Mouse (Mus musculus): ENCODE data around the gene Ddx27. TPM values are rescaled to one million over a fixed set of nuclear protein-coding genes. Genes with fewer than 3 reads are reported as not detected.

Ddx27 gene
- polyA plus RNA-seq, 1 experiment from 2014 or later: 47.6 TPM

DNA sequence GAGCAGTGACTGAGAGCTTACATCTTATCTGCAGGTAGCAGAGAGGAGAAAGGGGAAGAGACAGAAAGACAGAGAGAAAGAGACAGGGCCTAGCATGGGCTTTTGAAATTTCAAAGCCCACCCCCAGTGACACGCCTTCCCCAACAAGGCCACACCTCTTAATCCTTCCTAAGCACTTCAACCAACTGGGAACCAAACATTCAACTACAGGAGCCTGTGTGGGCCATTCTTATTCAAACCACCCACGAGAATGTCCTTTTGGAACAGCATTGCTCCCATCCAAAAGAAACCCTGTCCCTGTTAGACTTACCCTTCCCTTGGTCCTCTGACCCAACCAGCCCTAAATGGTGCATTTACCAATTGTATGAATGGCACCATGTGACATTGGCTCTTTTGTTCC is 61.8 kb downstream of the Ddx27 start:
- H3K36me3 ChIP-seq: no peaks in the 10 kb centered on the region
- 80% methylated on average over 2 of the region's 2 CpGs for WGBS

DNA sequence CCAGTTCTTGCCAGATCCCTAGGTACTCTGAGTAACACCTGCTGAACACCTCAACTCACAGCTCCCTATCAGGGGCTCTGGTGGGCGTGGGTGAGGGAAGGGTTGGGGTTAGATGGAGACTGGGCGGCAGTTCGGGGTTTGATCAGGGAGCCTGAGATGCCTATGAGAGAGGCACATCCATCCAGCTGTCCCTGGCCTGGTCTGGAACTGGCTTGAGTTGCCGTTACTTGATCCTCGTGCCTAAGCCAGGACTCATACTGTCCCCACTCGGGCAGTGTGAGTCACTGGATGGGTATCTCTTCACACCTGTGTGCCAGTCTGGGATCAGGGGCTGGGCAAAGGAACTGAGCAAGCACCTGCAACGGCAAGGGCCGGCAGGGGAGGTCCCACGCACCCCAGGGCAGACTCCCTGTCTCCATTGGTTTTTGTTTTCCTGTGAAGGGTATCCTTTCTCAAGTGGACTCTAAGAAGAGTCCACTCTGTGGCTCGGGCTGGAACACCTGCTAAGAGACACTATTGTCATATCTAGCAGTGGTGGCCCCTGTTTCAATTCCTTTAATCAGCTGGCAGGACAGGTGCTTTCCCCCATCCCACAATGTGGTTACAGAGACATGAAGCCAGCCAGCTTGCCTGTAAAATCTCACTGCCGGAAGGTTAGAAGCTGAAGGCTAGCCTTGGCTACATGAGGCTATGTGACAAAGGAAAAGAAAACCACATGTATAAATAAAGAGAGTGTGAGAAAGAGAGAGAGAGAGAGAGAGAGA is 62.4 kb downstream of the Ddx27 start:
- ATAC-seq (ENCODE audit: insufficient number of reproducible peaks, low FRiP score, low TSS enrichment, low read depth): no peak
- H3K4me1 ChIP-seq: peaks cover 41% of the 10 kb centered on the region
- no peaks in the 10 kb centered on the region for H3K36me3 ChIP-seq
- H3K9ac ChIP-seq: no peak overlapping the region
- no peak overlapping the region for H3K4me2 ChIP-seq (replicated peaks)
- no peak overlapping the region for H3K4me3 ChIP-seq (replicated peaks)
- no peaks in the 10 kb centered on the region for H3K9me3 ChIP-seq (replicated peaks)
- WGBS: 76% methylated on average over 11 of the region's 11 CpGs
- no peak overlapping the region for H3K27ac ChIP-seq (replicated peaks)
- H3K27me3 ChIP-seq: no peaks in the 10 kb centered on the region

More for the DNA sequence above, 61.8 kb downstream of the Ddx27 start:
- H3K4me1 ChIP-seq: peaks cover 43% of the 10 kb centered on the region
- H3K9me3 ChIP-seq (replicated peaks): no peaks in the 10 kb centered on the region
- H3K9ac ChIP-seq: no peak overlapping the region
- no peak for ATAC-seq (ENCODE audit: insufficient number of reproducible peaks, low FRiP score, low TSS enrichment, low read depth)
- no peak overlapping the region for H3K4me2 ChIP-seq (replicated peaks)
- H3K27ac ChIP-seq (replicated peaks): no peak overlapping the region
- no peak overlapping the region for H3K4me3 ChIP-seq (replicated peaks)
- H3K27me3 ChIP-seq: no peaks in the 10 kb centered on the region

DNA sequence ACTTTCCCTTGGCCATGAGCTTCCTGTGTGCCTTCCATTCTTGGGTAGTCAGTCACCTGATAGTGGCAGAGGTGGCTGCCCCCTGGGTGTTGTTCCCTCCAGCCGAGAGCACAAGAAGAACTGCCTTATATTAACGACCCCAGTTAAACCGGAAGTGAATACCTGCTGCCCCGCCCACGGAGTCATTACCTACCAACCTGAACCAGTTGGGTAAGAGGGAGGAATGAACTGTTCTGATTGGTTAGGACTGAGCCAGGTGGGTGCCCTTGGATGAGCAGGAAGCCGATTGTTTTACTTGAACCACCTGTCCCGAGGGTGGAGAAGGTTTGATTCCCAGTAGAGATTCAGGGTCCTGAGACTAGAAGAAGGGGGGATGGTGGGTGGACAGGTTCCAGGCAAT is 63.5 kb downstream of the Ddx27 start:
- H3K4me1 ChIP-seq: peaks cover 40% of the 10 kb centered on the region
- H3K27me3 ChIP-seq: no peaks in the 10 kb centered on the region
- H3K4me3 ChIP-seq (replicated peaks): no peak overlapping the region
- WGBS: 37% methylated on average over 7 of the region's 7 CpGs
- no peaks in the 10 kb centered on the region for H3K9me3 ChIP-seq (replicated peaks)
- H3K9ac ChIP-seq: no peak overlapping the region
- H3K4me2 ChIP-seq (replicated peaks): peak overlapping the region; percentile 30
- H3K27ac ChIP-seq (replicated peaks): peak overlapping the region; percentile 80
- no peak for ATAC-seq (ENCODE audit: insufficient number of reproducible peaks, low FRiP score, low TSS enrichment, low read depth)
- no peaks in the 10 kb centered on the region for H3K36me3 ChIP-seq

DNA sequence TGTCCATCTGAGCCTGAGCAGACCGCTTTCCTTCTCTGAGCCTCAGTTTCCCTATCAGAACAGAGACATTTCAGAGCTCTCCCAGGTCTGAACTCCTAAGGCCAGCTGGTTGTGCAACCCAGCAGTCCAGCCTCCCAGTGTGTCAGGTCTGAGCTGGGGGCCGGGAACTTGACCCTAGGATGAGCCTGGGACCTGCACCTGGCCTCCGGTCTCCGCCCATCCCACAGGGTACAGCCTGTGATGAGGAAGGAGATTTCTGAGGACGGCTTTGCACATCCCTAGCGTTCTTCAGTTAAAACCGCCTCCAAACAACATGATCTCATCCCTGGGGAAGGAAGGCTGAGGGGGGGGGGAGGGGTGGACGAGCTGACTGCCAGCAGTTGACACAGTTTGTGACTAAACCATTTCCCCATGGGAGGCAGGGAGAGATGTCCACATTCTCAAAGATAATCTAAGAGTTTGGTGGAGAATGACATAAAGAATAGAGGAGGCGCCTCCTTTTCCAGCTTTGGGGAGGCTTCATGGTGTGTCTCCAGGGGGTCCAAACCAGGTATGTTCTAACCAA is 64.0 kb downstream of the Ddx27 start:
- no peaks in the 10 kb centered on the region for H3K9me3 ChIP-seq (replicated peaks)
- H3K27me3 ChIP-seq: no peaks in the 10 kb centered on the region
- ATAC-seq (ENCODE audit: insufficient number of reproducible peaks, low FRiP score, low TSS enrichment, low read depth): peak; percentile 55; the same call in 1 of the 2 replicates
- no peak overlapping the region for H3K9ac ChIP-seq
- H3K4me3 ChIP-seq (replicated peaks): 0 out of 2 replicates have a peak overlapping the region, but pooled peaks have one; percentile 6
- WGBS: 26% methylated on average over 9 of the region's 9 CpGs
- H3K27ac ChIP-seq (replicated peaks): peak overlapping the region; percentile 80
- H3K4me2 ChIP-seq (replicated peaks): peak overlapping the region; percentile 30
- no peaks in the 10 kb centered on the region for H3K36me3 ChIP-seq
- peaks cover 40% of the 10 kb centered on the region for H3K4me1 ChIP-seq

DNA sequence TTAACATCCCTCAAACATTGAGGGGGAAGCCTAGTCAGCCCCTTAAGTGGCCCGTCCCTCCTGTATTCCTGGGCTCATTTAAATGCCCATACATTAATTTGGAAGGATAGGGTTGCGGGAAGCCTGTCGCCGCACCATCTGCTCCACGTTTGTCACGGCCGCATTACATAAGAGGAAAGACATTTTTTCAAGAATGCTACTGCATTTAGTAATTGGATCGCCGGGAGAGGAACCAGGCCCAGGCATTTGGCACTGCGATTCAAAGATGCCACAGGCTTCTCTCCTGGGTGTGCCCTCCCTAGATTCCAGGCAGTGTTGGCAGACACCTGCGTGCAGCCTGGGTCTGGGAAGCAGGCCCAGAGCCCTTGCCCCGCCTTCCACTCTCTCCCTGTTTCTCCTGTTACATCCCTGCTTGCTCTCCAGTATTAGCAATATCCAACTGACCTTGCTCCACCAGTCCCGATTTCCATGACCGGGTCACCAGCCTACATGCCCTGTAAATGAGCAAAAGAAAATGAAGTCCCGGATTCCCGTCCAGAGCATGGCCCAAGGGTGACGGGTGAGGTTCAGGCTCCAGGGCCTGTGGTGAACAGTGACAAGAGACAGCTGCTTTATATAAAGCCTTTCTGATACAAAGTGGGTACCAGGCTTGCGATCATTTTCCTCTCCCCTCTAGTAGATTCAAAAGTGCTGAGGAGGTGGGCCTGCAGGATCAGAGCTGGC is 64.7 kb downstream of the Ddx27 start:
- peak; percentile 85 for ATAC-seq (ENCODE audit: insufficient number of reproducible peaks, low FRiP score, low TSS enrichment, low read depth)
- H3K27me3 ChIP-seq: no peaks in the 10 kb centered on the region
- 0 out of 2 replicates have a peak overlapping the region, but pooled peaks have one; percentile 6 for H3K4me3 ChIP-seq (replicated peaks)
- peak overlapping the region; percentile 30 for H3K4me2 ChIP-seq (replicated peaks)
- H3K9me3 ChIP-seq (replicated peaks): no peaks in the 10 kb centered on the region
- peaks cover 40% of the 10 kb centered on the region for H3K4me1 ChIP-seq
- no peak overlapping the region for H3K9ac ChIP-seq
- H3K27ac ChIP-seq (replicated peaks): peak overlapping the region; percentile 80
- no peaks in the 10 kb centered on the region for H3K36me3 ChIP-seq
- 17% methylated on average over 18 of the region's 18 CpGs for WGBS

DNA sequence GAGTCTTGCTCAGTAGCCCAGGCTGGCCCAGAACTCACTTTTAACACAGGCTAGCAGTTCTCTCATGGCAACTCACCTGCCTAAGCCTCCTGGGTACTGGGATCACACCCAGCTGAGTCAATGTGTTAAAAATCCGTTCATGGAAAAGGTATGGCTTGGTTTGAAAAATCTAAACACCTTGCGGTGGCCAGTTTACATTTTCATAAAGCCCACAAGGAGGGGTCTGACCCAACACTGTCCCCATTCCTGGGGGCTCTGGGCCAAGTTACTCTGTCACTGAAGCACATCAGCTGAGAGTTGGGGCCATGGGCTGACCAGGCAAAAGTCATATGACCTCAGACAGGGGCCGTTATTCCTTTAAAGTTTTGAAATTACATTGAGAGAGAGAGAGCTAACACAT is 65.4 kb downstream of the Ddx27 start:
- 82% methylated on average over 3 of the region's 3 CpGs for WGBS
- Histone ChIP-seq H3K27ac (replicated peaks) (peak overlapping the region; percentile 80), H3K9me3 (replicated peaks) (no peaks in the 10 kb centered on the region), H3K4me1 (peaks cover 40% of the 10 kb centered on the region), H3K36me3 (no peaks in the 10 kb centered on the region), H3K27me3 (no peaks in the 10 kb centered on the region), H3K4me2 (replicated peaks) (no peak overlapping the region), H3K4me3 (replicated peaks) (no peak overlapping the region), H3K9ac (no peak overlapping the region)
- ATAC-seq (ENCODE audit: insufficient number of reproducible peaks, low FRiP score, low TSS enrichment, low read depth): no peak

DNA sequence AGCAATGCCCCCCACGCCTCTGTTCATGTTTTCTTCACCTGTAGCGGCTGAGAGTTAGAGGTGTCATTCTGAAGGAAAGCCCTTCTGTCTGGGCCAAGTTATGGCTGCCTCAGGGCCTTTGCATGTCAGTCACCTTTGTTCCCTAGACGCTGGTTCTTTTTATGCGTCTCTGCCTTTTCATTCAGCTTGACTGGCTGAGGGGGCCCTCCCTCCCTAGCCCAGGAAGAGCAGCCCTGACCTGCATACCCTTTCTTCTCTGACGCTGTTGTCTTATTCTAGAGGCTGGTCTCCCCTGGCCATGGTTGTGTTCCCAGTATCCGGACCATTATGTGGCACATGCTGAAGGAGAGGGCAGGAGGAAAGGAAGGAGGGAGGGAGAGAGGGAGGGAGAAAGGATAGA is 66.1 kb downstream of the Ddx27 start:
- Histone ChIP-seq H3K36me3 (no peaks in the 10 kb centered on the region), H3K27ac (replicated peaks) (no peak overlapping the region), H3K9ac (no peak overlapping the region), H3K4me3 (replicated peaks) (no peak overlapping the region), H3K27me3 (no peaks in the 10 kb centered on the region), H3K9me3 (replicated peaks) (no peaks in the 10 kb centered on the region), H3K4me2 (replicated peaks) (no peak overlapping the region), H3K4me1 (peaks cover 40% of the 10 kb centered on the region)
- ATAC-seq (ENCODE audit: insufficient number of reproducible peaks, low FRiP score, low TSS enrichment, low read depth): no peak
- 53% methylated on average over 6 of the region's 6 CpGs for WGBS

DNA sequence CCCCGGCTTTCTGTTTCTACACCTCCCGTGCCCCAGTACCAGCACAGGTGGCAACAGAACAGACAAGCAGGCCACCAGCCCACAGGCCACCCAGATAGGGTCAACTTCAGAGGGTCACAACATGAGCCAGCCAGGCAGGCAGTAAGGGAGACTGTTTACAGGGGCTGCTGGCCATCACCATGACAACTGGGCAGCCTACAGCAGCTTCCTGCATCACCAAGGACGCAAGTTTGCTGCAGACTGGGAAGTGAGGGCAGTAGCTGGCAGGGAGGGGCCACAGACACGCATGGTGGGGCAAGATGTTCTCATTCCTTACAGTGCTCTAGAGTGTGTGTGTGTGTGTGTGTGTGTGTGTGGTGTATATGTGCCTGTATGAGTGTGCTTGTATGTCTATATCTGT is 66.6 kb downstream of the Ddx27 start:
- H3K27me3 ChIP-seq: no peaks in the 10 kb centered on the region
- H3K9ac ChIP-seq: no peak overlapping the region
- H3K9me3 ChIP-seq (replicated peaks): no peaks in the 10 kb centered on the region
- no peak overlapping the region for H3K4me3 ChIP-seq (replicated peaks)
- no peak overlapping the region for H3K4me2 ChIP-seq (replicated peaks)
- no peak overlapping the region for H3K27ac ChIP-seq (replicated peaks)
- ATAC-seq (ENCODE audit: insufficient number of reproducible peaks, low FRiP score, low TSS enrichment, low read depth): no peak
- 41% methylated on average over 4 of the region's 4 CpGs for WGBS
- no peaks in the 10 kb centered on the region for H3K36me3 ChIP-seq
- peaks cover 40% of the 10 kb centered on the region for H3K4me1 ChIP-seq

Other genes with a start within 250 kb of the Ddx27 start
- 7.2 and 8.3 TPM in 2 replicates for gene Trp53rkb, start 222.7 kb upstream of the Ddx27 start, polyA plus RNA-seq (2015; fragmentation: Nextera tagmentation; extraction: Ambion mirVana)
- 4.5 TPM in 2 replicates for gene Arfgef2, start 209.6 kb upstream of the Ddx27 start, polyA plus RNA-seq (2015; fragmentation: Nextera tagmentation; extraction: Ambion mirVana)
- gene Cse1l, start 109.2 kb upstream of the Ddx27 start, polyA plus RNA-seq (2015; fragmentation: Nextera tagmentation; extraction: Ambion mirVana): 85.6 and 92.2 TPM in 2 replicates
- gene Stau1, start 18.9 kb upstream of the Ddx27 start, polyA plus RNA-seq (2015; fragmentation: Nextera tagmentation; extraction: Ambion mirVana): 96.9 and 97.3 TPM in 2 replicates
- 8.8 and 9.5 TPM in 2 replicates for gene Znfx1, start 47.8 kb downstream of the Ddx27 start, polyA plus RNA-seq (2015; fragmentation: Nextera tagmentation; extraction: Ambion mirVana)
- 0.98 and 1.2 TPM in 2 replicates for gene Kcnb1, start 175.0 kb downstream of the Ddx27 start, polyA plus RNA-seq (2015; fragmentation: Nextera tagmentation; extraction: Ambion mirVana)
- gene Ptgis, start 225.4 kb downstream of the Ddx27 start, polyA plus RNA-seq (2015; fragmentation: Nextera tagmentation; extraction: Ambion mirVana): 33.1 and 33.3 TPM in 2 replicates

All from embryonic facial prominence, embryonic 15.5 days (tissue).